Mouse (Mus musculus) c-Kit-positive CD71-positive TER-119-positive erythroid progenitor cells, embryonic 14.5 days (primary cell): ENCODE measurements around the gene Slc2a10.
A peak's percentile ranks its signal among the peaks of the same experiment; 100 is the strongest.

Experiments used
- DNase-seq: peaks from one replicate; pipeline ENCODE4 v3.0.0-alpha.2; 2013; ENCODE audit warnings: low spot score

Gene Slc2a10

DNA sequence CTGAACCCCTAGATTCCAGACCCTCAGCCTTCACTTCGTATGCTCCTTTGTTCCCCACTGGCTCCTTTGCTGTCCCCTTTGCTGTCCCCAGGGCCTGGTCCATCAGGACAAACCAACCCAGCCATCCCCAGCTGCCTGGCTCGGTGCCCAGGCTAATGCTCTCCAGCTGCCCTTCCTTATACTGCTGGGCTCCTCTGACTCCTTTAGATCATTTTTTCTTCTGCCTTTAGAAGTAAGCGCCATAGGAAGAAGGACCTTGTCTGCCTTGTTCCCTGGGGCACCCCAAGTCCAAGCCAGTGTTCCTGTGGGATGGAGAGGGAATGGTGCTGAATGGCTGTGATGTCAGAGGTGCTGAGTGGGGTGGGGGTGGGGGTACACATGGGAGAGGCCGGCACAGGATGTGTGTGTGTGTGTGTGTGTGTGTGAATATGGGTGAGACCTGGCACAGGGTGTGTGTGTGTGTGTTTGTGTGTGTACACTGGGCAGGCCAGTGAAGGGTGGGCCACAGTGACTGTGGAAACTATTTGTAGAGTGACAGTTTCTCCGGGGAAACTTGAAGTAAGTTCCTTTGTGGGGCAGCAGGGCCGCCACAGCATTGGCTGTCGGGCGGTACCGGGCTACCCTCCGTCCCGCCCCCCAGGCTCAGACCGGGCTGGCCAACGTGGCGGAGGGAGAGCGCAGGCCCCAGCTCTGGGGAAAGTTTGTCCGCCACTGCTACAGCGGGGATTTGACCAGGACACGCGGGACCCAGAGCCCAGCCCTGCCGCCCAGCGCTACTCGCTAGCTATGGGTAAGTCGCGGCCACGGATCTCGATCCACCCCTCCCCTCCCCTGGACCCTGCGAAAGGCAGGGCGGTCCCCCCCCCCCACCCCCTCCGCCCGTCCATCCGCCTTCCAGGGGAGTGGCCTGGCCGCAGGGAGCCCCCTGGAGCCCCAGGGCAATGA is at the start of gene Slc2a10:
Gene Slc2a10 (plus strand): TSS at position 529 of the 945 bp plus-strand sequence.
- DNase-seq: no peak

DNA sequence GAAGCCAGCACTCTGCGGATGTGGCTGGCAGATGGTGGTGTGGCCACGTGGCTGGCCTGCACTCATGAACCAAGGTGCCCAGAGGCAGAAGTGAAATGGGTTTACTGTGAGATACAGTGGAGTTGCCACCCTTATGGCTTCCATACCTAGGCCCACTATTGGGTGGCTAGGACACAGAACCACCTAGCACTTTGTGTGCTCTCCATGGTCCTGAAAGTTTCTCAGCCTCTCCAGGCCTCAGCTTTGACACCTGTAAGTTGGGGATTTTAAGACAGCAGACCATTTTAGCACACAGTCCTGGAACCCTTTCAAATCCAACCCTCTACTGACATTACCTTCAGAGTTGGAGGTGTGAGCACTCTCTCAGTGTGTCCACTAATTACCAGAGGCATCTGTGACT is 46.9 kb upstream of the Slc2a10 start:
- peak; percentile 4 for DNase-seq

GRCm38 (mm10) chr2:165458189-165458588 is 45.4 kb upstream of the Slc2a10 start:
- DNase-seq: no peak

DNA sequence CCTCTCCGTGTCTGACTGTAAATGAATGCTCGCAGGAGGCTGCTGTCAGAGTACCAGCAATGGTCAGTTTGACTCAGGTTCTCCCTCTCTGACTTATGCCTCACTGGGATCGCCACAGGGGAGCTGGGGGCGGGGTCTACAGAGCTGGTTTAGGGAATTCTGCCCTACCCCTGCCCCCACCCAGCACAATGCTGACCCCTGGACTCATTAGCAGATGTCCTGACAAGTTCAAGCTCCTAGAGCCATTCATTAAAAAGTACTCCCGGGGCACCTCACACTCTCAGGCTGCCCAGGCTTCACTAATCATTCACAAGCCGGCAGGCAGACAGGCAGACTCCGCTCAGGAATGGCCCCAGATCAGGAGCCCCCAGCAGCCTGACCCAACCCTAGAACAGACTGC is 43.9 kb upstream of the Slc2a10 start:
- no peak for DNase-seq

DNA sequence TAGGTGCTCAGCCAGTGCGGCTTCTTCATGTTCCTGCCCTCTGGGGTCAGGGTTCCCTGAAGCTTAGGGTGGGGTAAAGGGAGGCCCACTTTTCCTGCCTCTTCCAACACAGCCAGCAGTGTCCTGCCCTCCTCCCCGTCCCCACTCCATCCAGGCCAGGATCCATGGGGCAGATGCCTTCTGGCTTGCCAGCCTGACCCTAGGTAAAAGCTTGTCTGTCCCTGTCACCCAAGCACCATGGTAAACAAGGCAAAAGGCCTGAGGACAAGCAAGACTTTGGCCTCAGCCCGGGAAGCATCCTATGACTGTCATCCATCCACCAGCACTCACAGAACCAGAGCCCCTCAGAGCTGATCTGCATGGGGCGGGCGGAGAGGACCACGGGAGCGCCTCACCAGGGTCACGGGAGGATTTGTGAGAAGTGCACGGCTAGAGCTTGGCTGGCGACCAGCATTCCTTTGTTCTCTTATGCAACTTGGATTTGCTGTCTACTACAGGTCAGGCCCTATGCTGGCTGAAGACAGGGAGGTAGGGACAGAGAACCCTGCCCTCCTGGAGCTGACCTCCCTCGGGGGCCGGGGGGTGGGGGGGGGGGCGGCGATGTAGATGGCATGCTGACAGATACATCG is 35.6 kb upstream of the Slc2a10 start:
- DNase-seq: no peak

DNA sequence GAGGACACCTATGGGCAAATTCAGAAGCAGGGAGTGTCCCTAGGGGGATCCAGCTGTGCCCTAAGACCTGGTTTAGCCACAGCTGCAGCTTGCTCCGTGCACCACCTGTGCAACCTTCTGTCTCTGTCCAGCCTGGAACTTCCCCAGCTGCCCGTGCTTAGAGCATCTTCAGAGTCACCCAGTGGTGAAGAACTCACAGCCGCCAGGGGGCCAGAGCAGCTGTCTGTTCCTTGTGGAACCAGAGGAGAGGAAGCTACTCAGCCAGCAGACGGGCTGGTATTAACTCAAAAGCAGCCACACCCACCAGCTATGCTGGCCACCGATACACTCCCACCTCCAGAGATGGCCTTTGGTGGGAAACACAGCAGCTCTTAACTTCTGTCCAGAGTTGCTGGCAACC is 33.4 kb upstream of the Slc2a10 start:
- DNase-seq: no peak

GRCm38 (mm10) chr2:165471943-165472342 is 31.6 kb upstream of the Slc2a10 start:
- no peak for DNase-seq

DNA sequence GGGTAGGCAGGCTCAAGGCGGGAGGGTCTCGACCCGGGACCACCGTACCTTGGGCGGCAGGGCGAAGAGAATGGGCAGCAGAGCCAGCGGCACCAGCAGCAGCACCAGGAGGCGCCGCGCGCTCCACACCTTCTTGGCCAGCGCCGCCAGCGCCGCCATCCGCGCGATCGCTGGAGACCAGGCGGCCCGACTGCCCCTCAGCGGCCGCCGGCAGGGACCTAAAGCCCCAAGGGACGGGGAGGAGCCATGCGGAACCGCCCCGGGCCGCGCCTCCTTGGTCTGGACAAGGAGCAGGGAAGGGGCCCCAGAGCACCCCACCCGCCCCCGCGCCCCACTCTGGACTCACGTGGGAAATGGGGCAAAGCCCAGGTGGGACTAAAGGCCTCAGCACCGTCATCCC is 30.6 kb upstream of the Slc2a10 start, which contains the start of gene Slc13a3:
Gene Slc13a3 (minus strand): TSS at position 228 of the 400 bp plus-strand sequence.
- no peak for DNase-seq

DNA sequence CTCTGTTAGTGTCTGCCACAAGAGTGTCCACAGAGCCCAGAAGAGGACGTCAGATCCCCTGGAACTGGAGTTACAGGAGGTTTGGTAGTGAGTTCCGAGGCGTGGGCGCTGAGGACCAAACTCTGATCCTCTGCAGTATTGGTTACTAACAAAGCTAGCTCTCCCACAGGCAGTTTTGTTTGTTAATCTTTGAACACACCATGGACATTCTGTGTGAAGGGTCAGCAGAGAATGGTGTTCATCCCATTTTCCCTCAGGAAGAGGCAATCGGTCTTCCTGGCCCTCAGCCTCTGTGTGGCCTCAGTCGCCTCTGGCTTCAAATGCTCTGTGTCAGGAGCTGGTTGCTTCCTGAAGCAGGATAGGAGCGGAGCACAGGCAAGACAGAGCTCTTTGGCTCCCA is 28.2 kb upstream of the Slc2a10 start:
- no peak for DNase-seq

DNA sequence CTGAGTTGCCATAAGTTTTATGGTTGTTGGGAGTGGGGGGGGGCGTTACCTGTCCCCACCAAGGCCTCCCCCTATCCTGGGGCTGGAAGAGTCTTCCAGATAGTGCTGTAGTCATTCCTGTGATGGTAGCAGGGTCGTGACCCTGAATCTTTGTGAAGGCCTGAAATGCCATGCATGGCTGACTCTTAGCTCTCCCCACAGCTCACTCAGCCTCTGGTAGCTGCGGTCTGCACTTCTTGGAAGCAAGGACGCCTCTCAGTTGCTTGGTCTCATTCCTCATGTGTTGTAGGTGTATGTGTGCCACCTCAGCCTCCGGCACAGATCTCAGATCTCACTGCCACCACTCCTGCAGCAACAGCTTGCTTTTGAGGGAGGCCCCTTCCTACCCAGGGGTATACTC is 27.7 kb upstream of the Slc2a10 start:
- no peak for DNase-seq

DNA sequence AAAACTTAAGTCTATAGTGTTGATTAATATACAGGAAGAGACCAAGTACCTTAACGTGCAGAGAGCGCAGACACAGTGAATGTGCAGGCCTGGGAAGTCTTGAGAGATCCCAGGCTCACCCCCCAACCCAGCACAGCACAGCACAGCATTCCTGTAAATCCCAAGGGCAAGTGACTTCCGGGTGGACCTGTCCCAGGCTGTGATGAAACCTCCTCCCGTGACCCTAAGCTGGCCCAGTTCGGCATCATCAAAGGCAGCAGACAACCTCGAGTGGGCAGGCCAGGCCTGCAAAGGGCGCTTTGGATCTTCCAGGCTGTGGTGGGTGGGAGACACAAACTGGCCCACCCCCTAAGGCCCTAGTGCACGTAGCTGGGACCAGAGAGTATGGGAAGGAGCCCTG is 21.6 kb upstream of the Slc2a10 start:
- no peak for DNase-seq

- no peak for DNase-seq
Observed at GRCm38 (mm10) chr2:165484152-165484551, 19.4 kb upstream of the Slc2a10 start.

DNA sequence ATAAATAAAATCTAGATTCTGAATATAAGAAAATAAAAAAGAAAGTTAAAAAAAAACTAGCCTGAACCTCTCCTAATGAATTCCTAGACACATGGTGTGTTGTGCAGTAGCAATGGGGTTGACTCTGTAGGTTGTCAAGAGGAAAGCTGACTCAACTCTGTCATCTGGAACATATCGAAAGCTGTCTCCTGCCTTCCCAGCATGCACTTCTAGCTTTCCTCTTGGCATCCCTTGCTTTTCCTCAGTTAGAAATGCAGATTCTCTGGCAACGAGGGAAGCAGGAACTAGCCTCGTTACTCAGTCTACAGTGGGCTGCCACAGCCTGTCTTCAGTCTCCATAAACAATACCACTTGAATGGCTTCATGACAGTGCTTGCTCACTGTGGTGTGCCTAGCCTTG is 17.8 kb upstream of the Slc2a10 start:
- no peak for DNase-seq

- DNase-seq: no peak
Observed at GRCm38 (mm10) chr2:165486401-165486800, 17.2 kb upstream of the Slc2a10 start.

GRCm38 (mm10) chr2:165486881-165487535 is 16.6 kb upstream of the Slc2a10 start:
- no peak for DNase-seq

DNA sequence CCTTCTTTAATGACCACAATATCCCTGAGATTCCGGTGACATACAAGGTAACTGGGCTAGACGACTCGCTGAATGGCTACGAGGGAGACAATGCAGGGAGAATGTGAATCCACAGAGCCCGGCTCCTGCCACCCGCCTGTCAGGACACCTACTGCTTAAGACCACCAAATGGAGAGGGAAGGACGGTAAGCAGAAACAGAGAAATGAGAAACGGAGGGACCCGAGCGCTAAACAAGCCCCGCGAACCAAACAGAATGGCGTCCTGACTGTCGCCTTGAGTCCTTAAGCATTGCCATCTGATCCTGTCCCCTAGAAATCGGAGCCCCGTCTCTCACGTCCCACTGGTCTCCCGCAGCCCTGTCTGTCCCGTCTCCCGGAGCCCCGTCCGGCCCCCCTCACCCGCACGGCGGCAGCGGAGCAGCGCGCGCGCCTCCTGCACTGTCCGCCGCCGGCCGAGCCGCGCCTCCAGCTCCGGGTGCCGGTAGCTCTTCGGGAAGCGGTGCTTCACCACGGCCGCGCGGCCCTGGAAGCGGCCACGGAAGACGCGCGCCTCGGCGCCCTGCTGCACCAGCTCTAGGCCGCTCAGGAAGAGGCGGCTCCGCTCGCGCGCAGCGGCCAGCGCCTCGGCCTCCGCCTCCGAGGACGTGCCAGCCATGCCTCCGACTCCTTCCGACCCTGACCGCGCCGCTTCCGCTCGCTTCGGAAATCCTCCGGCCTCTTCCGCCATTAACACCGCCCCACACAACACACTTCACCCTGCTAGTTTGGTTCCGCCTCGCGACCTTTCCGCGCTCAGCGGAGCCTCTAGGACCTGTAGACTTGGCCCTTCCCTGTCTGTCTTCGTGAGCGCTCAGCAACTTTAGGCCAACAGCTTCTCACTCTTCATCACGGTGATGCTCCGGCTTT is 10.7 kb upstream of the Slc2a10 start, which contains the start of gene Trp53rka:
Gene Trp53rka (minus strand): TSS at position 677 of the 906 bp plus-strand sequence.
- peak; percentile 58 for DNase-seq

DNA sequence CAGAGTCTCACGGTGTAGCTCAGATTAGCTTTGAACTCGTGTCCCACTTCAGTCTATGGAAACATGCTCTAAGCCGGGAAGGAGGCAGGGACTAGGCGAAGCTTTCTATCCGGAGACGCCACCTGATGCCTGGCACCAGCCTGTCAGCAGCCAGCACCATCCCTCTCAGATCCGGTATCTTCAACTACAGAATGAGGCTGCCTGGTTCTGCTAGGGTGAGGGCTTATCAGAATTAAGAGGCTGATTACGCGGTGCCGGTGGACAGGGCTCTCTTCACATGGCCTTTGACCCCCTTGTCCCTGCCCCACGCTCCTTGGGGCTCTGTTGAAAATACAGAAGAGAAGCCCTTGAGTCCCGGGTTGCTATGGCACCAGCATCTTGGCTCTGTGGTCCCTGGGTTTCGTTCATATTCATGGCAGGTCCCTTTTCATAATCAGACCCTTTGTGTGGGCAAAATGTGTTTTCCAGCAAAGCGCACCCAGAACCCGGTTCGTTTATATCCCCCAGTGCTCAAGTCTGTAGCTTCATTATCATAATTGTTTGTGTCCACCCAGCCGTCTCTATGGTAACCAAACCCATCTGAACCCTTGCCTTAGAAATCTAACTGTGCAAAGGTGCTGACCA is 9.9 kb upstream of the Slc2a10 start:
- peak; percentile 12 for DNase-seq

- DNase-seq: no peak
Observed at GRCm38 (mm10) chr2:165494495-165494894, 9.1 kb upstream of the Slc2a10 start.

DNA sequence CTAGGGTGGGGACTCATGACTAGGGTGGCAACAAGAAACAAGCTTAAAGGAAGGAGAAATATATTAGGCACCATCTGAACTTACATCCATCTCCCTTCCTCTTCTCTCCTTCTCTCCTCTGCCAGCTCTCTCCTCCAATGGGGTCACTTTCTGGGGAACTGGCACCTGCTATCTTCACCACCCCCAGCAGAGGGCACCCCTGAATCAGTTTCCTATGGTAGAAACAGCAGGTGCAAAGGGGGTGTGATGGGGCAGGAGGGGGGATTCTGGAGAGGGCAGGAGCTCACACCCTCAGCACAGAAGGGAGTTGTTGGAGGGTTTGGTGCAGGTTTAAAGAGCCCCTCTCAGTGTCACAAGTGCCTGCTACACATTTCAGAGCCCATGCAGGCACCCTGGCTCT is 7.3 kb upstream of the Slc2a10 start:
- peak; percentile 15 for DNase-seq

DNA sequence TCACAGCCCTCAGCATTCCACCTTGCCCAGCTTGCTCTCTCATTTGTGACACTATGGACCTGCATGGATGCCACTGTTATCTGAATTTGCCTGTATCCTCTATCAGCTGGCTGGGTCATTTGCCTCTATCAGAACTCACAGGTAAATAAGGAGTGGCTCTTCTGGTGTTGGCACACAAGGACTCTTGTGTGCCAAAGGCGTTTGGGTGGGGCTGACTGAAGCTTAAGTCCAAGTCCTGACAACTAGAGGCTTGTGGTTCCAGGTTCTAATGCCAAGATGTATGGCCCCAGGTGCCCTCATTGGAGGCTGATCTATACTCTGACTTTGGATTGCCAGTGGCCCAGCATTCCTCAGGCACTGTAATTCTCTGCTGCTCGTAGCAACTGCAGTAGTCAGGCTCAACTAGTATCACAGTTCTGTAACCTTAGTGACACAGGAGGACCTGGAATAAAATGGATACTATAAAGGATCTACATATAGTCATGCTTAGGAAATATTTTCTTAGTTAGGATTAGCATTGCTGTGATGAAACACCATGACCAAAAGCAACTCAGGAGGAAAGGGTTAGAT is 5.8 kb upstream of the Slc2a10 start:
- DNase-seq: no peak

GRCm38 (mm10) chr2:165498816-165499215 is 4.8 kb upstream of the Slc2a10 start:
- DNase-seq: no peak
